Mouse (Mus musculus): ENCODE measurements at regions not wholly inside any gene's neighbourhood (a gene's known extent, or its start where the extent isn't known, plus 50 kb on each side); places are given as distances from the start of the nearest gene placed in this dataset.

GRCm38 (mm10) chr5:134804291-134805049, 57.3 kb upstream of the Eln start:
- TF ChIP-seq CTCF (IDR thresholded peaks at IDR 0.05) = peak; percentile 36
- TF ChIP-seq EP300 (IDR thresholded peaks at IDR 0.05) = no peak

Data from lung, postnatal 0 days (tissue).